Mouse (Mus musculus): Measurements from ENCODE around the gene Nav1.

- TF ChIP-seq POLR2A (IDR thresholded peaks at IDR 0.05; ENCODE audit: extremely low read depth, insufficient read depth, low read length): no peak
- TF ChIP-seq CTCF (IDR thresholded peaks at IDR 0.05; ENCODE audit: low read depth, low read length): no peak
These were observed 113.2 kb downstream of the Nav1 start for GRCm38 (mm10) chr1:135493862-135494261.

All from liver, adult 2 months (tissue).